Mouse (Mus musculus) thymus, postnatal 25 days (tissue): ENCODE measurements around the gene Tgfbr3.

Source experiments
- DNase-seq: peaks from one replicate; pipeline ENCODE4 v3.0.0; 2022

The Tgfbr3 gene

DNA sequence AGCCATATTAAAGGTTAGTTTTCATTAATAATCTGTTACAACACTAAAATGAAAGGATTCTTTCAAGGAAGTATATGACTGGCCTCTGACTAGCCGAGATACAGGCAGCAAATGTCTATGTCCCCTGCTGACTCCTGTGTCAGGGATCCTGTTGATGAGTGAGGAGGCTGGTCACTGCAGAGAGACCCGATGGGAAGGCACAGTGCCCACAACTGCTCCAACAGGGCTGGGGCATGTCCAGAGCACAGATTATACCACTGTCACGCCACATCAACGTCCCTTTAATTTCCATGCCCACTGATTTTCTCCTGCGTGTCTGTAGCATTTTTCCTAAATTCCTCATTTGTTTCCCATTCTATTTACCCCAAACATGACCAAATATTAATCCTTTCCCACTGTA lies 146.0 kb downstream of the Tgfbr3 start:
- DNase-seq = no peak

DNA sequence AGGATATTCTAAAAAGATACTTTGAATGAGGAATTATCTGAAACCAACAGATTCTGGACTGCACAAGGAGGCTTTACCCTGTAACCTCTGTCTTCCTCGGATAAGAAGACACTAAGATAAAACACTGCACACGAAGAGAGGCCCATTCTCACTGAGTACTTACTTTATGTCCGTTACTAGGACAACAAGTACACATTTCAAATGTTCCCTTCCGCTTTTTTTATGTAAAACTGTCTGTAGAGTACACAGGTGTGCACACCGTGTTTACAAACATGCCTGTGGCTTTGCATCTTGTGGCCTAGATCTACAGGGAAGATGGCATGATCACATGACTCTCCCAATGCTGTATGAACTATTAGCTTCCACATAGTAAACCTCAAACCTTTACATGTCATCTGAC lies 146.6 kb downstream of the Tgfbr3 start:
- DNase-seq = no peak

DNA sequence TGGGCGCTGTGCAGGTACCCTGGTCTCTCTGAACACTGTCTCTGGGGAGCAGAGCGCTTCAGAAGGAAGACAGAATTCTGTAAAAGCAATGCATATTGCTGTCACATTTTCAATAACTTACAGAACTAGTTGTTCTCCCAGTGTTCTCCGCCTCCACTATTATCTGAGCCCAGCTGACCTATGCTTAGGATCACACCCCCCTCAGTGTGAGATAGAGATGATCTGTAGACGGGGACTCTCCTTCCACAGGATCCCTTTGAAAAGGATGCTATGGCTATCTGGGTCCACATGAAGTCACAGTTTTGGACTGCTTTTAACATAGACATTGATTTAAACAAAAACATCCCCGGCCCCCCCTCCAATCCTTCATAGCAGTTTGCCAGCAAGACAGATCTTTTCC lies 148.1 kb downstream of the Tgfbr3 start:
- DNase-seq = no peak

DNA sequence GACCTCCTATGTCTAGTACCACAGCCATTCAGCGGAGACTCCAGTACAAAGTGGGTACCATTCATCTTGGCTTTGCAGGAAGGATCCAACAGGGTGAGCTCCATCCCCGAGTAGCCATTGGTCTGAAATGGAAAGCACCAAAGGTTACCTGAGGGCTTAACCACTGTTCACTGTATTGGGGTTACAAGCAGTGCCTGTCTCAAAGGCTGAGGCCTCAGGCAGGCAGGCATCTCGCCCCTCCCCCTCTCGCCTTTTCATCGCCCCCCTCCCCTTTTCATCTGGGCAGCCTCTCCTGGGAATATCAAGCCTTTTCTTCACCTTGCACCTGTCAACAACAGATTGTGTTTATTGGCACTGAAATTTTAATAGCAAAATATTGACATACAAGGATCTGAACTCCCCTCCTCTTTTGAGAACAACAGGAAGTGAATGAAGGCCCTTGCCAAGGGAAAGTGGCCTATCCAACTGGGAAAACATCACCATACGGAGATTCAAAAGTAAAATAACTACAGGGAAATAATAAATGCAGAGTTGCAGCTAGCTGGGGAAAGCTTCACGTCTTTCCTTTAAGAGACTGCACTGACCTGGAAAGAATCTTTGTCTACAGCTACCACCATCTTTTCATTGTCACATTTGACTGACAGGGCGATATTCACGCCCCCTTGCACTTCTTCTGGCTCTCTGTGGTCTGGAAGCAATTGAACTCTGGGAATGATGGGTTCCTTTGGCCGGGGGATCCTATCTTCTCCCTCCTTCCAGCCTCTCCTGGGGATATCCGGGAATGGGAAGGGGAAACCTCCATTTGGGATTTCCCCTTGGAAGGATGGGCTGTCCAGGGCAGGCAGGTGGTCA lies 149.4 kb downstream of the Tgfbr3 start:
- DNase-seq = no peak

DNA sequence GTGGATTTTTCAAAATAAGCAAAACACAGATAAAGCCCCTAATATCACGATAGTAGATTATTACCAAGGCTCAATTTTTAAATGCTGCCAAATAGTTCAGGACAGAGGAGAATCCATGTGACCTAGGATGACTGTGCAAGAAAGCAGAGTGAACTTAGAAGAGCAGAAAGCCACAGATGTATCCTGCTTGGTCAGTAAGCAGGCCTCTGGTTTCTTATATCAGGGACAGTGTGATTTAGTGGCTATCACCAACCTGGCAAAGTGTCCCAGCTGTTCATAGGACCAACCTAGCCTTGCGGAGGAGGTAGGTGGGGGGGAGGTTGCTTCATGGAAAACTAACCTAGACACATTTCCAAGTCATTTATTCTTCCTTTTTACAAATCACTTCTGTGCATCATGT lies 156.1 kb downstream of the Tgfbr3 start:
- DNase-seq = no peak

DNA sequence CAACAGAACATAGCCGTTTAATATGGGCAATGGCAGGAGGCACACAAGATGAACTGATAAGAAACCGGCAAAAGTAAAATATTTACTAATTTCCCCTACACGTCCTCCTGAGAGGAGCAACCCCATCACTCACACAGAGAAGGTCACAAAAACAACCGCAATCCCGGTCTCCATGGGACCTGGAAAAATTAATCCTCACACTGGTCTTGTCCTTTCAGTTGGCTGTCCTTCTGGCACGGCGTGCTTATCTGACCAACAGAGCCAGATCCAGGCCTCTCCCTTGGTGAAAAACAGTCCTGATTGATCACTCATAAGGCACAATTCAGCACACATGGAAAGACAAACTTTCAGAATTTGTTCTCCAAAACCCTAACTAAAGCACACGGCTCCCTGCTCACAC lies 157.2 kb downstream of the Tgfbr3 start:
- no peak for DNase-seq

DNA sequence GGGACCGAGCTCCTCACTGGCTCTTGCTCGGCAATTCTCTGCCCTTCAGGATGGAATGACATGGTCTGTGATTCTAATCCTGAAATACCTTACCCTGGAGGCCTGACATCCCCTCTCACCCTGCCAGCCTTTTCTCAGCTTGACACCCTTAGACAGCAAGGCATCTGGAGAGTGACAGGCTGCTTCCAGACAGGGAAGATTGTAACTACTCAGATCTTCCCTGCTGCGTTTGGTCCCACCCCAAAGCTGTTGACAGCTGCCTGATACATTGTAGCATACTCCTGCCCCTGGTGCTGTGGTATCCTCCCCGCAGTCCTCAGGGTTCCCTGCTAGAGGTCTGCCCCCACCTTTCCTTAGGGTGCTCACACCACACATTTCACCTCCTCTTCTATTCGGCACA lies 160.1 kb downstream of the Tgfbr3 start:
- DNase-seq = no peak

DNA sequence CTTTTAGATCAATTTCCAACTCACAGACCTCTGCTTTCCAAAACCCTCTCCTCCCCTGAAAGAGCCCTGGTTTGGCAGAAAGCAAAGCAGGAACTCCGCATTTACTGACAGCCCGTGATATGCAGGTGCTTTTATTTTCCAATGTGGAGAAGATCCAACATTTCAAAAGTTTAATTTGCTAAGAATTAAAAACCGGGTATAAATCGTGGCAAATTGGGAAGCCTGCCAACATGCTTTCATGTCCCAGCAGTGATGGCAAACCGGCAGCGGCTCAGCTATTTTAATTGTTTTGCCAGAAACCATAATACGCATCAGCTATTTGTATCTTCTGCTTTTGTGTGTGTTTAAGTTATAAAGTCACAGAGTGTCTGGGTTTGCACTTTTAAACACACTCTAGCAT lies 162.9 kb downstream of the Tgfbr3 start:
- DNase-seq = no peak

DNA sequence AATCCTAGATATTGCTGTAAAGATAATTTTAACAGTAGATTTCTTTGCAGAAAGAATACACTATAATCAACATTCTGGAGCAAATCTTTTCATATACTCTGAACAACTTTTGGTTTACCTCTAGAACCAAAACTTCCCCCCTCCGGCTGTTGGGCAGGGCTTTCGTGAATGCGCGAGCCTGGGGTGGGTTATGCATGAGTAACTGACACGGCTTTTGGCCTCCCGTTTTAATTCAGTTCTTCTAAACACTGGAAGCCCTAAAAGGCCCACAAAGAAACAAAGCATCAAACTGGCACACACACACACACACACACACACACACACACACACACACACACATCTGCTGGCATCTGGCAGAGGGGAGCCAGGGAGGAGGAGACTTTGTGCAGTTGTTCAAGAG lies 164.3 kb downstream of the Tgfbr3 start:
- no peak for DNase-seq

DNA sequence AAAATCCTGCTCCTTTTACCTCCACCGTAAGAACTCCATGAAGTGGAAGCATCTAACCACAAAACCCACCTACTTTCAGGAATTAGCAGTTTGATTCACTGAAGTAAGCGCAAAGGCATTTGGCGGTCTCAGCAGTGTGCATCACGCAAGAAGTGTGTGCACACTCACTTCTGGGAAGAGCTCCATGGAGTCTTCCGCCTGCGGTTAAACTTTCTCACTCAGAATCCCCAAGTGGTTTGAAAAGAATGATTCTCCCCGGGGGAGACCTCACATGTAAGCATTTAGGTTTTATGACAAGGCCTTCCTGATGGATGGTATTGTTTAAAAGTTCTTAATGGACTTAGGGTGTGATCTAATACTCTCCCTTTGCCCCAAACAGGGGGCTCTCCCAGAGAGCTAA lies 164.9 kb downstream of the Tgfbr3 start:
- no peak for DNase-seq

DNA sequence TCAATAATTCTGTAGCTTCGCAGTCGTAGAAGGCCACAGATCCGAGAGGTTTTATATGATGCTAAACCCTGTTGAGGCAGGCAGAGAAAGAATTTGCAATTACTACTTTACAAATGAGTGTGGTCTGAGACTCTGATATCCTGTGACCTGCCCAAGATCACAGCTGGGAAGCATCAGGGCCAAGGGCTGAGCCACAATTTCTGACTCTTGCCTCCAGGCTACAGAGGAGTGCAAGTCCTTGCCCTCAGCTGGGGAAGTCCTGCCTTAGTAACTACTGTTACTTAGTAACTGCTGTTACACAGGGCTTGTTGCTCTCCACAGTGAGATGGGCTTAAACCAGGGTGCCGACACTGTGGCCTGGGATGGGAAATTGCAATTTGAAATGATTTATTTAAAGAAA lies 166.8 kb downstream of the Tgfbr3 start:
- no peak for DNase-seq

DNA sequence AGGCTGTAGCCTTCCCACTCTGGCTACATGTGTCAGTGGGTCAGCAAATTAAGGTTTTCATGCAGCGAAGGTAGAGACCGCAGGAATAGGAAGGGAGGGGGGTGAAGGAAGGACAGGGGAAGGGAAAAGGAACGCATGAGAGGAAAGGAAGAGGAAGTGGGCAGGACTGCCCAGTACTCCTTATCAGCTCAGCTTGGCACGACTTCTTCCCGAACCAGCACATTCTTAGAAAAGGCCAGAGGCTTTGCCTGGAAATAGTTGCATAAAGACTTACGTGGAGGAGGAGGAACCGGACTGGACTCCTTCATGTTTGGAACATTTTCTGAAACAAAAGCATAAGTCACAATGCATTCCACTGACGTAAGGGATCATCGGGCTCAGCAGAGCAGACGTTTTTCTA lies 168.3 kb downstream of the Tgfbr3 start:
- no peak for DNase-seq

DNA sequence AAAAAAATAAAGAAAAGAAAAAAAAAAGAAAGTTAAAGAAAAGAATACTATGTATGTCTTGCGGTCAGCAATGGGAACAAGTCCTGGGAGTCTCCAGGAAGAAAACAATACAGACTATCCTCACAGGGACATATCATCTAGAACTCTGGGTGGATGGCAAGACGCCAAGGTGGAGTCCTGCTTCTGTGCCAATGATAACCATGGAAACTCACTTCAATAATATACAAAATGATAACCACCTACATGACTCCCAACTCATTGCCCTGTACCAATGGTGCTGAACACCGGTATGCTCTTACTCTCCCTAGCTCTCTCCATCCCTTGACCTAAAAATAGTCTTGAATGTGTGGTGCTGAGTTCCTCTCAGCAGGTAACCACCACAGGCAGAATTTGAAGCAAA lies 168.8 kb downstream of the Tgfbr3 start:
- no peak for DNase-seq

DNA sequence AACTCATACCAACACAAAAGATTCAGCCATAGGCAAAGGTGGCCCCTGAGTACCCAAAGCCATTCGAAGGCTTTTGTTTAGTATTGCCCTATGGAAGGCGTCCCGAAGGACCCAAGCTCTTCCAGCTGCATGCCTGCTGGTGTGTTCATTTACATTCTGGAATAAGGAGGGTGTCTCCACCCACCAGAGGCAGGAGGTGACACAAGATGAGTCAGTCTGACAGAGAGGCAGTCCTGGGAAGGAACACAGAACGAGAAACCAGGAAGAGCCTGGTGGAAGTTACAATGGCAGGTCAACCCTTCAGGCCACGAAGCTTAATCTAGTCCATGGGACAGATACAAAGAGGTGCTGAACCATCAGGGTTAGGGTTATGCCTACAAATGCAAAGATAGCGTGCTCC lies 169.5 kb downstream of the Tgfbr3 start:
- no peak for DNase-seq

DNA sequence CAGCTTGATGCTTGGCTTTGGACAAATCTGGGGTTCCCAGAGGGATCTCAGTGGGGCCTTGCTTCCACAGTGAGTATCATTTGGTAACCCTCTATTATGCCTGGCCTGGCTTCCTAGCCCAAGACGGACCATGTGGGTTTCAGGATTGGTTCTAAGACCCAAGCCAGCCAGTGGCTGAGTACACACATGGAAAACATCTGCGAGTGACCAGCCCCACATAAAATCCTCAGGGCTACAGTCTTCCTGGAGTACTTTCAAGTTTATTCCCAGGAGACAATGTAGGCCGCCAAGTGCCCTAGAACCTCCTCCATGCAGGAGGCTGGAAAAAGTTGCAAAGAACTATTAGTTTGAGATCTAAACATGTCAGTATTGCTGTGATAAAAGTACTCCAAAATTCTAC lies 172.6 kb downstream of the Tgfbr3 start:
- DNase-seq = no peak

DNA sequence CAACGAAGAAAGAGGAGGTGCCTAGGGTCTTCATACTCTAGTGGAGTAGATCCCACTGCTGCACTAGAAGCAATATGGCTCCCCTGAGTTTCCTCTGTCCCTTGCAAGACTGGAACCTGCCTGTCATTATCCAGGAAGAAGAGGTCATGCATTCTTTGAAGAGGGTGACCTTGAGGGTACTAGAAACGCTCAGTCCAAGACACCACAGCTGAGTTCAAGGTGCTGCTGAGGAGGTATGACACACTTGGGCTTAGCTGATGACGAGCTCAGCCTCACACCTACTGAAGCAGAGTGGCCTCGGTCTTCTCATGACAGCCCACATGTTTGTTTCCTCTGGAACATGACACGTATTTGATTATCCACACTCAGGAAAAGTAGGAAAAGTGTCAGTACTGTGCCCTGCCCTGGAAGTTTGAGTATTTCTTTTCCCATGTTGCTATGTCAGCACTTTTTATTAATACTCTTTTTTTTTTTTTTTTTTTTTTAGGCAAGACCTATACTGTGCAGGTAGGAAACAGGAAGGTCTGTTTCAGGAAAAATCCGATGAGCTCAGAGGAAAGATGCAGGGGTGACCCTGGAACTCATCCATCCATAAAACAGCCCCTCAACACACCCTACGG lies 176.7 kb downstream of the Tgfbr3 start:
- no peak for DNase-seq

DNA sequence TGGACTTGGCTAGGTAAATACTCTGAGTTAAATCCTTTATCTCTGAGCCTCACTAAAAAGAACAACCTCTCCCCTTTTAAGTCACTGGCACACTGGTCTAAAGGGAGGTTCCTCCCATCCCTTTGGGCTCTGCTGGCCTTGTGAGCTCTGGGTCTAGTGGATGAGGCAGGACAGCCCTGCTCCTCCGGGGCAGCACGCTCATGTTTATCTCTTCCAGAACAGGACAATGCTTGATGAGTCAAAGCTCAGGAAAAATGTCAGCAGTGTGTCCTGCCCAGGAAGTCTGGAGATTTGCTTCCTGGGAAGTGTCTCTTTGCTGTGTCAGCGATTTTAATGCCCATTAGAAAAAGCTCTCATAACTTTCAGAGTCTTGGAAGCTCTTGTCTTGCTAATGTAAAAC lies 177.6 kb downstream of the Tgfbr3 start:
- no peak for DNase-seq

DNA sequence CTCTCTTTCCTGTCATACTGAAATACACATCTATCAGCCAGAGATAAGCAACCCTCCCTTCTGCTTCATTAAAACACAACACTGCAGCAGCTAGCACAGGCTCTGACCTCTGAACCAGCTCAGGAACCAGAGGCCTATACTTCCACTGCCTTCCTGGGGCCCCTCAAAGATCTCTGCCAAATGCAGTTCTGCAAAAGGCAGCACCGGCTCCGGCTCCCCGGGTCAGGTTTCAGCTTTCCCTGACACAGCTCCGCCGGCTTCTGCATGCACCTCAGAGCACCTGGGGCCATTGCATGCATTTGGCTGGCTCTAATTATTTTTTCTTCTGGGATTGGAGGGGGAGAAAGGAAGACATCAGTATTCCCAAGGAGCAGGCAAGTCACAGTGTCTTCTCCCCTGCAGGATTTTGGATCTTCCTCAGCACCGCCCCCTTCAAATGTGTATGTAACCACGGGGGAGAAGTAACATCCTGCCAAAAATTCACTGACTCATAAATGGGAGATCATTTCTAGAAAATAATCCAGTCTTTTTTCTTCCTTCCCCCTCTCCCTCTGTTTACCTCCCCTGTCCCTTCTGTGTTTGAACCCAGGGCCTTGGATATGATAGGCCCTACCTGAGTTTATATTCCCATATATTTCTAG lies 178.4 kb downstream of the Tgfbr3 start:
- DNase-seq = no peak

DNA sequence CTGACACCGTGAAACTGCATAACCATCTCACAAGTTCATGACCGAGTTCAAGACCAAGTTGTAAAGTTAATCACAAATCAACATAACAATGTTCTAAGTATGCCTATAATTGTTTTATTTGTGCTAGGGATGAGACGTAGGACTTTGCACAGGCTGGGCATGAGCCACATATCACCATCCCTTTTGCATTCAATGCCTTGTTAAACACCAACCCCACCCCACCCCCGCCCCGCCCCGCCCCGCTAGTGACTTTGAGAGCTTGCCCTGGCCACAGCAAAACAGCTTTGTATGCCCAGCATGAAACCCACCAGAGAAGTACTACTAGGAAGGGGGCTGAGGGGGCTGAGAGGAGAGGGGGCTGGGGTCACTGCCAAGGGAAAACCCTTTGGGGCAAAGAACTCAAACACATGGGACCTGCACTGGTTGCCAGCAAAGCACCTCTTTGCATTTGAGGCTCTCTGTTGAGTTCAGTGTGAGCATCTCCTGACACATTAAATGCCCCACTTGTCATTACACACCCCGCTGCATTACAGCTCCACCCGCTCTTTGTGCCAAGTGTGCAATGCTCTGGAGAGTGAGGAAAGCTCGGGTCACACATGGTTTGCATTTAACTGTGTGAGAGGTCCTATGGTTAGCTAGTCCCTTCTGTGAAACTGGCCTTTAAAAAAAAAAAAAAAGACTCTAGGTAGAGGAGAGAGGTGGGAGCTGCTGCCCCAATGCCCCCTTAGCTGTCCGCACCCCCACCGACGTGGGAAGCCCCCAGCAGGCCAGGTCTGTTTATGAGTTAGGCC lies 179.1 kb downstream of the Tgfbr3 start:
- no peak for DNase-seq

DNA sequence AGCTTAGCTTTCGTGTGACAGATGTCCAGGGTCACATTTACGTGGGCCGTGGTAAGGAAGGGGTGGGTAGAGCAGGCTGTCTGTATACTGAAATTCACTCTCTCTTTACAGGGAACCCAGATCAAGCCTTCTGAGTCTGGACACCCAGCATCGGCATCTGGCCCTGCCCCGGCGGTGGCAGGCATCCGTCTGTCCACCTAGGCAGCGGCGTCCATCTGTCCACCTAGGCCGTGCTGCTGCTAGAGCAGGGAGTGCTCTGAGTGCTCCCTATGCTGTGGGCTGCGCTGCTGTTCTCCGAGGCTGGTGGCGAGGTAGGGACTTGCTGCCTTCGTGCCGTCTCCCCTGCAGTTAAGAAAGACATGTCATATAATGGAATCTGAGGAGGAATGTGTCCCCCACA lies 180.0 kb downstream of the Tgfbr3 start:
- DNase-seq = no peak

DNA sequence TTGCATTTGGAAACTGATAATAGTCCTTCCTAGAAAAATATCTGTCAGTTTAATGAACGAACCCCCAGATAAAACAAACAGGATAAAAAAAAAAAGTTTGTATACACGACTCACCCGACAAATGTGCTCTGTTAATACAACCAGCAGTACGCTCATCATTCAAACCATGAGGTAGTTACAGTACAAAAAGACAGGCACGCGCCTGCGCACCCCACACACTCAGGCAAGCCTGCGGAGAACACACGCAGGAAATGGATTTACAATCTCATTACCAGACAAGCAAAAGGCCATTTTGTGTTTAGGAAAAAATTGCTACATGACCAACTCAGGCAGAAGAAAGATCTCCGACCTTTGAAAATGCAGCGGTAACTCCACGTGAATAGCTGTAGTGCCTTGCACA lies 182.6 kb downstream of the Tgfbr3 start:
- no peak for DNase-seq

DNA sequence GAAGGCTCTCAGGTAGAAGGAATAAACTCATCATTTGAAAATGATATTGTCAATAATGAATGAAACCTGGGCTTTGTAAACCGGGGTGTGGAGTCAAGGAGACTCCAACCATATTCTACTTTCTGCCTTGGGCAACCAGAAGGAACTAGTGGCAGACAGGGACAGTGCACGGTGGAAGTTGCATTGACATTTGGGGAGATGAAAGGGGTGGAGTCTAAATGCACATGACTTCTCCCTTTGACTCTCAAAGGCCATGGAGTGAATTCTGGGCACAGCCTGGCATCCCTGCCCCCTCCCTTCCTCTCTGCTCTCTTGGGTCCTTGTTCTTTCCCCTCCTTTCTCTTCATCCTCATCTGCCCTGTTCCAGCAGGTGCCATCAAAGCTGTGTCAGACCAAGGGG lies 183.3 kb downstream of the Tgfbr3 start:
- no peak for DNase-seq

DNA sequence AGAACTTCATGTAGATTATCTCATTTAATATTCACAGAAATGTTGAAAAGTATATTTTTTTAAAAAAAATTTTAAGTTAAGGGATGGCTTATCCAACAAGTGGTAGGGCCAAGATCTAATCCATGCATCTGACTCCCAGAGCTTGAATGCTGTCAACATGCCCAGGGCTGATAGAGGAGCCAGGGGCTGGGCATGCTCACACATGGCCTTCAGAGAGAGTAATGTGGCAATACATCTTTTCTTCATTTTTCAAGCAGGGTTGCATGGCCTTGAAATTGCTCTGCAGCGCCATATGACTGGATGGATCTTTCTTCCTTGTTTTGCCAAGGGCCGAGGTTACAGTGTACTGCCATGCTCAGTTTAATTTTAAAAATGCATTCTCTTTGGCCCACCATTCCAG lies 185.8 kb downstream of the Tgfbr3 start:
- DNase-seq = no peak

DNA sequence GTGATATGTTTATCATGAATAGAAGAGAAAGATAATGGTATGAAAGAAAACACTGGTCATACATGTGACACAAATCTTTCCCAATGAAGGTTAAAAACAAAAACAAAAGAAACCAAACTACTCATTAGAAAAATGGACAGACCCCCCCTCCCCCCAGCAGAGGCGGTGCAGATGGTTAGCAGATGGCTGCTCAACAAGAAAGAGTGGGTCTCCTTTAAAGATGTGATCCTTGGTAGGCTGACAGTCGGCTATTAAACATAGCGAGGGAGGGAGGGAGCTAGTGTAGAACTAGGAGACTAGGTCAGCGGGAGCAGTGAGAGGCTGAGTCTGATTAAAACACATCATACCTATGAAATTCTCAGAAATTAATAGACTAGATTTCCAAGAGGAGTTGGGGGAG lies 186.5 kb downstream of the Tgfbr3 start:
- no peak for DNase-seq
